8 mouse cellular contexts compared by ENCODE assay signal in genomic region chr11:113683627-113683956, GRCm38 (mm10). TPM values are rescaled to one million over a fixed set of nuclear protein-coding genes. Genes with fewer than 3 reads are reported as not detected.
DNase-seq lines count a peak whose midpoint lies in the region; ATAC-seq and TF ChIP-seq lines count a peak whose summit lies in the region.

No protein-coding gene starts in this region.

- H3K27me3 ChIP-seq in kidney, embryonic 16.5 days (ENCODE audit: insufficient read depth, low read length) = no peaks in the 10 kb centered on the region
- no peaks in the 10 kb centered on the region for H3K27me3 ChIP-seq in midbrain, postnatal 0 days (ENCODE audit: insufficient read depth, low read length)

- peak overlapping the region; percentile 97 for H3K27ac ChIP-seq in kidney, embryonic 16.5 days (ENCODE audit: low read length)
- peak overlapping the region; percentile 92 for H3K27ac ChIP-seq in cortical plate, adult 2 months (ENCODE audit: insufficient read depth, low read length)
- peak overlapping the region; percentile 92 for H3K27ac ChIP-seq in midbrain, postnatal 0 days (ENCODE audit: low read depth, low read length)

- no peak for TF ChIP-seq CTCF in cortical plate, adult 2 months (IDR thresholded peaks at IDR 0.05; ENCODE audit: extremely low read depth, insufficient read depth, low read length)
- no peak for TF ChIP-seq CTCF in midbrain, postnatal 0 days (IDR thresholded peaks at IDR 0.05)

- peak overlapping the region; percentile 98 for H3K4me3 ChIP-seq in kidney, embryonic 16.5 days (ENCODE audit: low read length)
- peak overlapping the region; percentile 73 for H3K4me3 ChIP-seq in cortical plate, adult 2 months (ENCODE audit: insufficient read depth, low read length)
- H3K4me3 ChIP-seq in midbrain, postnatal 0 days (ENCODE audit: low read depth, low read length) = peak overlapping the region; percentile 94

- H3K4me1 ChIP-seq in kidney, embryonic 16.5 days (ENCODE audit: insufficient read depth, low read length) = peaks cover 34% of the 10 kb centered on the region
- peaks cover 2% of the 10 kb centered on the region; the same call in 1 of the 2 replicates for H3K4me1 ChIP-seq in cortical plate, adult 2 months (ENCODE audit: control insufficient read depth, insufficient read depth, low read length)
- H3K4me1 ChIP-seq in midbrain, postnatal 0 days (ENCODE audit: insufficient read depth, low read length) = peaks cover 12% of the 10 kb centered on the region

- H3K36me3 ChIP-seq in kidney, embryonic 16.5 days (ENCODE audit: insufficient read depth, low read length) = peaks cover 11% of the 10 kb centered on the region
- peaks cover 10% of the 10 kb centered on the region for H3K36me3 ChIP-seq in midbrain, postnatal 0 days (ENCODE audit: insufficient read depth, low read length)

- WGBS in kidney, embryonic 16.5 days = 0% methylated on average over 17 of the region's 38 CpGs
- under 1% methylated on average over 31 of the region's 38 CpGs for WGBS in midbrain, postnatal 0 days

- ATAC-seq in kidney, embryonic 16.5 days (ENCODE audit: low FRiP score, low TSS enrichment) = peak; percentile 75
- ATAC-seq in inflammation-experienced regulatory T-cells, adult 6 months = peak; percentile 38
- peak; percentile 56; the same call in 1 of the 2 replicates for ATAC-seq in midbrain, postnatal 0 days (ENCODE audit: low FRiP score)

- peak overlapping the region; percentile 67 for H3K4me2 ChIP-seq in kidney, embryonic 16.5 days (replicated peaks; ENCODE audit: low read depth, low read length)
- peak overlapping the region; percentile 97 for H3K4me2 ChIP-seq in midbrain, postnatal 0 days (ENCODE audit: low read depth, low read length, poor library complexity, severe bottlenecking)

- peak overlapping the region; percentile 94 for H3K9ac ChIP-seq in kidney, embryonic 16.5 days (replicated peaks; ENCODE audit: low read length)
- H3K9ac ChIP-seq in midbrain, postnatal 0 days (replicated peaks; ENCODE audit: low read length, poor library complexity, severe bottlenecking) = peak overlapping the region; percentile 92

- TF ChIP-seq POLR2A in cortical plate, adult 2 months (IDR thresholded peaks at IDR 0.05; ENCODE audit: extremely low read depth, insufficient read depth, low read length) = no peak

- intact Hi-C loops in gastrocnemius, postnatal 14 days (cut with DNase I; ENCODE audit: low total_unique reads) = no loop called here

- DNase-seq in kidney, postnatal 25 days = no peak
- DNase-seq in midbrain, postnatal 0 days (ENCODE audit: low spot score) = no peak
- no peak for DNase-seq in cerebellum, adult 8-10 months
- no peak for DNase-seq in gastrocnemius, postnatal 14 days
- DNase-seq in left cerebral cortex, adult 18-20 months (ENCODE audit: low spot score in 2 of 2) = no peak

- H3K9me3 ChIP-seq in kidney, embryonic 16.5 days (ENCODE audit: low read length) = no peaks in the 10 kb centered on the region
- H3K9me3 ChIP-seq in midbrain, postnatal 0 days (ENCODE audit: low read length) = no peaks in the 10 kb centered on the region

RNA-seq across cellular contexts. Expression of gene Fam104a, which starts 0.4 kb away (rescaled TPM):
- 43.8 and 45.7 TPM in 2 replicates for polyA plus RNA-seq in kidney, embryonic 16.5 days (2015; fragmentation: Nextera tagmentation; extraction: Ambion mirVana)
- polyA plus RNA-seq in cortical plate, adult 2 months (2012; rRNA removed) = 28.0 and 28.6 TPM in 2 replicates
- polyA plus RNA-seq in inflammation-experienced regulatory T-cells, adult 6 months (2017; shearing (Covaris generic)) = 10 to 100 TPM; 11.5 to 20.2 (median 17.3) TPM
- 29.5 and 30.1 TPM in 2 replicates for total RNA-seq in midbrain, postnatal 0 days (2014; rRNA removed)
- polyA plus RNA-seq in midbrain, postnatal 0 days (2015; fragmentation: Nextera tagmentation; extraction: Ambion mirVana) = 46.3 and 48.7 TPM in 2 replicates
- 10 to 100 TPM; 28.4 to 31.3 TPM for total RNA-seq in gastrocnemius, postnatal 14 days (2021)
- total RNA-seq in left cerebral cortex, adult 18-20 months (2021) = 10 to 100 TPM; 31.8 to 33.9 TPM

RNA-seq across cellular contexts. Expression of gene D11Wsu47e, which starts 0.6 kb away (rescaled TPM):
- 23.7 and 27.6 TPM in 2 replicates for polyA plus RNA-seq in kidney, embryonic 16.5 days (2015; fragmentation: Nextera tagmentation; extraction: Ambion mirVana)
- 14.2 and 15.2 TPM in 2 replicates for polyA plus RNA-seq in cortical plate, adult 2 months (2012; rRNA removed)
- 1 to 10 TPM; 6.7 to 8.8 (median 8.0) TPM for polyA plus RNA-seq in inflammation-experienced regulatory T-cells, adult 6 months (2017; shearing (Covaris generic))
- total RNA-seq in midbrain, postnatal 0 days (2014; rRNA removed) = 19.5 and 26.8 TPM in 2 replicates
- polyA plus RNA-seq in midbrain, postnatal 0 days (2015; fragmentation: Nextera tagmentation; extraction: Ambion mirVana) = 27.8 and 27.9 TPM in 2 replicates
- 1 to 10 TPM; 5.0 to 7.5 TPM for total RNA-seq in gastrocnemius, postnatal 14 days (2021)
- 10 to 100 TPM; 12.1 to 12.8 TPM for total RNA-seq in left cerebral cortex, adult 18-20 months (2021)

RNA-seq across cellular contexts. Expression of gene Cpsf4l, which starts 26.2 kb away (rescaled TPM):
- 1.3 and 1.4 TPM in 2 replicates for polyA plus RNA-seq in kidney, embryonic 16.5 days (2015; fragmentation: Nextera tagmentation; extraction: Ambion mirVana)
- 0.06 and 0.08 TPM in 2 replicates for polyA plus RNA-seq in cortical plate, adult 2 months (2012; rRNA removed)
- polyA plus RNA-seq in inflammation-experienced regulatory T-cells, adult 6 months (2017; shearing (Covaris generic)) = not detected
- 0.22 TPM in 1 of 2 replicates, not detected in the other for total RNA-seq in midbrain, postnatal 0 days (2014; rRNA removed)
- polyA plus RNA-seq in midbrain, postnatal 0 days (2015; fragmentation: Nextera tagmentation; extraction: Ambion mirVana) = 0.20 TPM in 2 replicates
- total RNA-seq in gastrocnemius, postnatal 14 days (2021) = not detected
- total RNA-seq in left cerebral cortex, adult 18-20 months (2021) = under 1 TPM in 1 of 2 experiments, not detected in 1; 0.35 TPM

RNA-seq across cellular contexts. Expression of gene Slc39a11, which starts 33.7 kb away (rescaled TPM):
- 23.5 and 25.4 TPM in 2 replicates for polyA plus RNA-seq in kidney, embryonic 16.5 days (2015; fragmentation: Nextera tagmentation; extraction: Ambion mirVana)
- 11.4 and 12.7 TPM in 2 replicates for polyA plus RNA-seq in cortical plate, adult 2 months (2012; rRNA removed)
- polyA plus RNA-seq in inflammation-experienced regulatory T-cells, adult 6 months (2017; shearing (Covaris generic)) = 10 to 100 TPM; 12.6 to 17.3 (median 16.9) TPM
- 56.0 and 62.5 TPM in 2 replicates for total RNA-seq in midbrain, postnatal 0 days (2014; rRNA removed)
- 35.9 and 40.4 TPM in 2 replicates for polyA plus RNA-seq in midbrain, postnatal 0 days (2015; fragmentation: Nextera tagmentation; extraction: Ambion mirVana)
- 1 to 10 TPM; 3.6 TPM for total RNA-seq in gastrocnemius, postnatal 14 days (2021)
- total RNA-seq in left cerebral cortex, adult 18-20 months (2021) = 10 to 100 TPM; 13.9 to 15.3 TPM

RNA-seq across cellular contexts. Expression of gene Cog1, which starts 34.6 kb away (rescaled TPM):
- polyA plus RNA-seq in kidney, embryonic 16.5 days (2015; fragmentation: Nextera tagmentation; extraction: Ambion mirVana) = 25.1 and 28.2 TPM in 2 replicates
- 69.9 and 70.6 TPM in 2 replicates for polyA plus RNA-seq in cortical plate, adult 2 months (2012; rRNA removed)
- polyA plus RNA-seq in inflammation-experienced regulatory T-cells, adult 6 months (2017; shearing (Covaris generic)) = 10 to 100 TPM; 14.9 to 16.9 (median 15.8) TPM
- 55.8 and 59.0 TPM in 2 replicates for total RNA-seq in midbrain, postnatal 0 days (2014; rRNA removed)
- polyA plus RNA-seq in midbrain, postnatal 0 days (2015; fragmentation: Nextera tagmentation; extraction: Ambion mirVana) = 28.3 and 31.3 TPM in 2 replicates
- 10 to 100 TPM; 21.2 to 22.9 TPM for total RNA-seq in gastrocnemius, postnatal 14 days (2021)
- 10 to 100 TPM; 47.3 to 51.8 TPM for total RNA-seq in left cerebral cortex, adult 18-20 months (2021)
